Mouse (Mus musculus) hindbrain, embryonic 10.5 days (tissue): Measurements from ENCODE around the gene Rnd2. TPM values are rescaled to one million over a fixed set of nuclear protein-coding genes. Genes with fewer than 3 reads are reported as not detected.

Experiments
- DNase-seq: peaks from one replicate; pipeline ENCODE4 v3.0.0-alpha.2; 2017; ENCODE audit warnings: low spot score
- H3K27ac ChIP-seq: fragments of 300-500 bp; sonication (generic); 2 replicates; pipeline ENCODE4 v1.5.1; 2016; ENCODE audit warnings: mild to moderate bottlenecking, moderate library complexity
- H3K27me3 ChIP-seq: fragments of 300-500 bp; sonication (generic); 2 replicates; pipeline ENCODE4 v1.6.1; 2016; ENCODE audit warnings: mild to moderate bottlenecking; ENCODE audit not compliant: poor library complexity, insufficient read depth, severe bottlenecking
- H3K36me3 ChIP-seq: fragments of 300-500 bp; sonication (generic); 2 replicates; pipeline ENCODE4 v1.6.1; 2016; ENCODE audit warnings: mild to moderate bottlenecking, moderate library complexity
- H3K4me1 ChIP-seq: fragments of 300-500 bp; sonication (generic); replicated peaks from 2 replicates; pipeline ENCODE4 v1.6.1; 2016; ENCODE audit warnings: mild to moderate bottlenecking
- H3K4me3 ChIP-seq: fragments of 300-500 bp; sonication (generic); 2 replicates; pipeline ENCODE4 v1.5.1; 2016; ENCODE audit warnings: mild to moderate bottlenecking, moderate library complexity
- H3K9me3 ChIP-seq: fragments of 300-500 bp; sonication (generic); 2 replicates; pipeline ENCODE4 v1.6.1; 2016; ENCODE audit warnings: mild to moderate bottlenecking, moderate library complexity
- WGBS: fragments of 180-500 bp; shearing (Covaris S2); methylation state at CpG from one replicate; pipeline ENCODE4 v1.1.7; 2016; 5-methylcytosine and 5-hydroxymethylcytosine counted together
- polyA plus RNA-seq: library from polyadenylated mRNA; unstranded; fragments of >200 nt; fragmentation: Nextera tagmentation; extraction: Ambion mirVana; gene quantifications from 2 replicates; pipeline ENCODE4 v1.2.1, GENCODE M21; 2016

Gene Rnd2
- polyA plus RNA-seq = 97.9 and 208 TPM in 2 replicates

- peak within 1 kb of the TSS; percentile 87 for H3K27ac ChIP-seq
- peaks cover 32% of the 10 kb centered on the region for H3K36me3 ChIP-seq
- 13% methylated on average over 12 of the region's 12 CpGs for WGBS
- no peak for DNase-seq
- no peaks in the 10 kb centered on the region for H3K9me3 ChIP-seq
- peak within 1 kb of the TSS; percentile 75 for H3K4me3 ChIP-seq
- peaks cover 87% of the 10 kb centered on the region for H3K4me1 ChIP-seq
- H3K27me3 ChIP-seq = peaks cover 8% of the 10 kb centered on the region
These were observed at the start of gene Rnd2 for GRCm38 (mm10) chr11:101464211-101465100. Gene Rnd2 (plus strand): TSS chr11:101464999.

- no peak overlapping the region for H3K27ac ChIP-seq
- H3K9me3 ChIP-seq = no peaks in the 10 kb centered on the region
- peaks cover 47% of the 10 kb centered on the region for H3K36me3 ChIP-seq
- H3K27me3 ChIP-seq = no peaks in the 10 kb centered on the region
- DNase-seq = no peak
- peaks cover 10% of the 10 kb centered on the region for H3K4me1 ChIP-seq
- H3K4me3 ChIP-seq = no peak overlapping the region
- WGBS = 91% methylated on average over 2 of the region's 2 CpGs
These were observed 49.5 kb upstream of the Rnd2 start for GRCm38 (mm10) chr11:101415306-101415705.

GRCm38 (mm10) chr11:101416433-101417100 is 48.2 kb upstream of the Rnd2 start:
- DNase-seq = no peak
- Histone ChIP-seq H3K27me3 (no peaks in the 10 kb centered on the region), H3K36me3 (peaks cover 34% of the 10 kb centered on the region), H3K4me3 (peak overlapping the region; percentile 68), H3K9me3 (no peaks in the 10 kb centered on the region), H3K27ac (peak overlapping the region; percentile 88), H3K4me1 (peaks cover 10% of the 10 kb centered on the region)
- WGBS = 4% methylated on average over 11 of the region's 11 CpGs

- peaks cover 10% of the 10 kb centered on the region for H3K4me1 ChIP-seq
- peak; percentile 88 for DNase-seq
- peaks cover 27% of the 10 kb centered on the region for H3K36me3 ChIP-seq
- no peaks in the 10 kb centered on the region for H3K9me3 ChIP-seq
- H3K4me3 ChIP-seq = peak within 1 kb of the TSS; percentile 68
- peak within 1 kb of the TSS; percentile 88 for H3K27ac ChIP-seq
- H3K27me3 ChIP-seq = no peaks in the 10 kb centered on the region
- under 1% methylated on average over 45 of the region's 45 CpGs for WGBS
These were observed 47.5 kb upstream of the Rnd2 start, which contains the start of gene Aarsd1 for GRCm38 (mm10) chr11:101417101-101417855. Gene Aarsd1 (minus strand): TSS chr11:101417615.

GRCm38 (mm10) chr11:101418991-101419390 is 45.8 kb upstream of the Rnd2 start:
- Histone ChIP-seq H3K9me3 (no peaks in the 10 kb centered on the region), H3K27me3 (peaks cover 5% of the 10 kb centered on the region; the same call in 1 of the 2 replicates), H3K27ac (no peak overlapping the region), H3K4me1 (peaks cover 16% of the 10 kb centered on the region), H3K36me3 (peaks cover 10% of the 10 kb centered on the region), H3K4me3 (no peak overlapping the region)
- WGBS = 60% methylated on average over 6 of the region's 6 CpGs
- no peak for DNase-seq

- Histone ChIP-seq H3K4me1 (peaks cover 22% of the 10 kb centered on the region), H3K36me3 (0 out of 2 replicates have a peak, but pooled peaks cover 6% of the 10 kb centered on the region), H3K9me3 (no peaks in the 10 kb centered on the region), H3K27ac (no peak overlapping the region), H3K4me3 (no peak overlapping the region), H3K27me3 (peaks cover 5% of the 10 kb centered on the region; the same call in 1 of the 2 replicates)
- 21% methylated on average over 3 of the region's 3 CpGs for WGBS
- DNase-seq = no peak
These were observed 45.2 kb upstream of the Rnd2 start for GRCm38 (mm10) chr11:101419610-101420009.

GRCm38 (mm10) chr11:101420148-101420547 is 44.7 kb upstream of the Rnd2 start:
- H3K4me1 ChIP-seq = peaks cover 25% of the 10 kb centered on the region
- no peak overlapping the region for H3K4me3 ChIP-seq
- H3K9me3 ChIP-seq = no peaks in the 10 kb centered on the region
- no peak overlapping the region for H3K27ac ChIP-seq
- DNase-seq = no peak
- peaks cover 5% of the 10 kb centered on the region; the same call in 1 of the 2 replicates for H3K27me3 ChIP-seq
- H3K36me3 ChIP-seq = 0 out of 2 replicates have a peak, but pooled peaks cover 3% of the 10 kb centered on the region
- WGBS = 91% methylated on average over 5 of the region's 5 CpGs

- peaks cover 6% of the 10 kb centered on the region for H3K36me3 ChIP-seq
- peak within 1 kb of the TSS; percentile 88 for H3K27ac ChIP-seq
- no peaks in the 10 kb centered on the region for H3K9me3 ChIP-seq
- H3K4me1 ChIP-seq = peaks cover 35% of the 10 kb centered on the region
- H3K27me3 ChIP-seq = peaks cover 5% of the 10 kb centered on the region; the same call in 1 of the 2 replicates
- H3K4me3 ChIP-seq = peak within 1 kb of the TSS; percentile 99
- WGBS = 5% methylated on average over 23 of the region's 23 CpGs
- no peak for DNase-seq
These were observed 40.5 kb upstream of the Rnd2 start, which contains the start of gene Gm27029 for GRCm38 (mm10) chr11:101424105-101424851. Gene Gm27029 (minus strand): TSS chr11:101424796.

GRCm38 (mm10) chr11:101424925-101425813 is 39.6 kb upstream of the Rnd2 start, which contains the start of the genes Rundc1 and Ptges3l:
Gene Rundc1 (plus strand): TSS chr11:101425085.
Gene Ptges3l (minus strand): TSS chr11:101425333.
- peak; percentile 98 for DNase-seq
- Histone ChIP-seq H3K36me3 (peaks cover 14% of the 10 kb centered on the region), H3K27me3 (peaks cover 5% of the 10 kb centered on the region; the same call in 1 of the 2 replicates), H3K9me3 (no peaks in the 10 kb centered on the region), H3K4me1 (peaks cover 34% of the 10 kb centered on the region), H3K4me3 (peak within 1 kb of the TSS; percentile 99), H3K27ac (peak within 1 kb of the TSS; percentile 88)
- under 1% methylated on average over 81 of the region's 81 CpGs for WGBS

GRCm38 (mm10) chr11:101426165-101426564 is 38.6 kb upstream of the Rnd2 start:
- WGBS = 68% methylated on average over 8 of the region's 8 CpGs

GRCm38 (mm10) chr11:101431327-101431726 is 33.5 kb upstream of the Rnd2 start:
- 92% methylated on average over 9 of the region's 9 CpGs for WGBS
- Histone ChIP-seq H3K4me3 (no peak overlapping the region), H3K27ac (no peak overlapping the region), H3K27me3 (no peaks in the 10 kb centered on the region), H3K36me3 (peaks cover 71% of the 10 kb centered on the region), H3K4me1 (peaks cover 8% of the 10 kb centered on the region), H3K9me3 (no peaks in the 10 kb centered on the region)
- DNase-seq = no peak

More at GRCm38 (mm10) chr11:101426165-101426564, 38.6 kb upstream of the Rnd2 start:
- Histone ChIP-seq H3K4me3 (peak overlapping the region; percentile 99), H3K36me3 (peaks cover 24% of the 10 kb centered on the region), H3K27ac (no peak overlapping the region), H3K9me3 (no peaks in the 10 kb centered on the region), H3K4me1 (peaks cover 34% of the 10 kb centered on the region), H3K27me3 (peaks cover 5% of the 10 kb centered on the region; the same call in 1 of the 2 replicates)
- no peak for DNase-seq
